Mouse (Mus musculus) hindbrain, embryonic 16.5 days (tissue): ENCODE measurements around the gene Limd1. TPM values are rescaled to one million over a fixed set of nuclear protein-coding genes. Genes with fewer than 3 reads are reported as not detected.

ENCODE experiments used
- ATAC-seq: fragments of 200-750 bp; cut with Nextera tagmentation; 2 replicates; pipeline ENCODE4 v1.8.0; 2017; ENCODE audit warnings: moderate TSS enrichment, moderate library complexity
- H3K27ac ChIP-seq: fragments of 300-500 bp; sonication (generic); 2 replicates; pipeline ENCODE4 v1.5.1; 2014; ENCODE audit warnings: low read depth, mild to moderate bottlenecking, control low read depth, low read length, moderate library complexity
- H3K27me3 ChIP-seq: fragments of 300-500 bp; sonication (generic); replicated peaks from 2 replicates; pipeline ENCODE4 v1.6.1; 2014; ENCODE audit warnings: low read length; ENCODE audit not compliant: control insufficient read depth, insufficient read depth
- H3K36me3 ChIP-seq: fragments of 300-500 bp; sonication (generic); 2 replicates; pipeline ENCODE4 v1.6.1; 2014; ENCODE audit warnings: mild to moderate bottlenecking, low read length, moderate library complexity, mixed read lengths; ENCODE audit not compliant: control insufficient read depth, insufficient read depth
- H3K4me1 ChIP-seq: fragments of 300-500 bp; sonication (generic); 2 replicates; pipeline ENCODE4 v1.6.1; 2014; ENCODE audit warnings: low read depth, low read length; ENCODE audit not compliant: control insufficient read depth, insufficient read depth
- H3K4me2 ChIP-seq: fragments of 300-500 bp; sonication (generic); 2 replicates; pipeline ENCODE4 v1.6.1; 2014; ENCODE audit warnings: mild to moderate bottlenecking, low read length, control low read depth, moderate library complexity
- H3K4me3 ChIP-seq: fragments of 300-500 bp; sonication (generic); 2 replicates; pipeline ENCODE4 v1.5.1; 2014; ENCODE audit warnings: mild to moderate bottlenecking, low read length, control low read depth, moderate library complexity
- H3K9ac ChIP-seq: fragments of 300-500 bp; sonication (generic); 2 replicates; pipeline ENCODE4 v1.6.1; 2014; ENCODE audit warnings: low read depth, mild to moderate bottlenecking, control low read depth, low read length, moderate library complexity
- H3K9me3 ChIP-seq: fragments of 300-500 bp; sonication (generic); 2 replicates; pipeline ENCODE4 v1.6.1; 2014; ENCODE audit warnings: mild to moderate bottlenecking, low read length, moderate library complexity; ENCODE audit not compliant: control insufficient read depth
- WGBS: fragments of 180-500 bp; shearing (Covaris S2); extraction: QIAGEN DNeasy Blood & Tissue Kit; methylation state at CpG from one replicate; pipeline ENCODE4 v1.1.7; 2014; 5-methylcytosine and 5-hydroxymethylcytosine counted together
- polyA plus RNA-seq: library from polyadenylated mRNA; unstranded; fragments of >200 nt; fragmentation: Nextera tagmentation; extraction: Ambion mirVana; gene quantifications from 2 replicates; pipeline ENCODE4 v1.2.1, GENCODE M21; 2015

Limd1 gene
- polyA plus RNA-seq, 1 experiment from 2014 or later: 12.2 TPM

GRCm38 (mm10) chr9:123456634-123457602 lies 21.6 kb upstream of the Limd1 start:
- H3K27me3 ChIP-seq: no peaks in the 10 kb centered on the region
- peaks cover 3% of the 10 kb centered on the region; the same call in 1 of the 2 replicates for H3K36me3 ChIP-seq
- no peak overlapping the region for H3K4me3 ChIP-seq
- no peak overlapping the region for H3K9ac ChIP-seq
- peak overlapping the region; percentile 21; the same call in 1 of the 2 replicates for H3K27ac ChIP-seq
- WGBS: 64% methylated on average over 9 of the region's 9 CpGs
- H3K4me2 ChIP-seq: no peak overlapping the region
- H3K4me1 ChIP-seq: no peaks in the 10 kb centered on the region
- no peak for ATAC-seq
- H3K9me3 ChIP-seq: no peaks in the 10 kb centered on the region

- Histone ChIP-seq H3K9ac (no peak overlapping the region), H3K4me1 (no peaks in the 10 kb centered on the region), H3K4me3 (no peak overlapping the region), H3K27me3 (no peaks in the 10 kb centered on the region), H3K36me3 (peaks cover 3% of the 10 kb centered on the region; the same call in 1 of the 2 replicates), H3K9me3 (no peaks in the 10 kb centered on the region), H3K27ac (peak overlapping the region; percentile 21; the same call in 1 of the 2 replicates), H3K4me2 (no peak overlapping the region)
- ATAC-seq: no peak
- 54% methylated on average over 2 of the region's 2 CpGs for WGBS
Observed at GRCm38 (mm10) chr9:123457603-123458002, 20.9 kb upstream of the Limd1 start.

DNA sequence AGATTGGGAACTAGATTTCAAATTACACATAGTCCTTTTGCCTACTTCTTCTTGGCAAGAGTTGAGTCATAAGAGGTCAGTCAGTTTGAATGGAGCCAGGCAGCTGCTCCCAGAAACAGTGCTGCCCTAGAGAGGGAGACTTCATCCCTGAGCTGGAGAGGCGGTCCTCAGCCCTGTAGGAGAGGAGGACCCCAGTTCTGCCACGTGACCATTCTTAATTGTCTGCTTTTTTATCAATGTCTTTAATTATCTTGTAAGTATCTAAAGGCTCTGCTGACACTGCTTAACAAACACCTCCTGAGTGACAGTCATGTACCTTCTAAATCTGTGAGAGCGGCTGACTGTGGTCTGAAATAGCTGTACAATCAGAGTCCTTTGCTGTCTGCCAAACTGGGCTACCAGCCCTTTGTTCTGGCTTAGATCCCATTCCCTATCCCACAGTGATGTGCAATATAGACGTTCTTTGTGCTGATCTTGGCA lies 11.3 kb upstream of the Limd1 start:
- Histone ChIP-seq H3K9me3 (no peaks in the 10 kb centered on the region), H3K36me3 (no peaks in the 10 kb centered on the region), H3K9ac (no peak overlapping the region), H3K4me3 (no peak overlapping the region), H3K4me1 (no peaks in the 10 kb centered on the region), H3K4me2 (no peak overlapping the region), H3K27me3 (no peaks in the 10 kb centered on the region), H3K27ac (no peak overlapping the region)
- ATAC-seq: peak; percentile 78
- WGBS: 51% methylated on average over 4 of the region's 4 CpGs

- Histone ChIP-seq H3K36me3 (no peaks in the 10 kb centered on the region), H3K27ac (no peak overlapping the region), H3K4me1 (no peaks in the 10 kb centered on the region), H3K4me3 (no peak overlapping the region), H3K27me3 (no peaks in the 10 kb centered on the region), H3K4me2 (no peak overlapping the region), H3K9me3 (no peaks in the 10 kb centered on the region), H3K9ac (no peak overlapping the region)
- WGBS: 79% methylated on average over 5 of the region's 5 CpGs
- no peak for ATAC-seq
Observed at GRCm38 (mm10) chr9:123468406-123469085, 10.0 kb upstream of the Limd1 start.

GRCm38 (mm10) chr9:123469087-123469486 lies 9.4 kb upstream of the Limd1 start:
- ATAC-seq: no peak
- H3K27me3 ChIP-seq: no peaks in the 10 kb centered on the region

GRCm38 (mm10) chr9:123473377-123473776 lies 5.1 kb upstream of the Limd1 start:
- no peak overlapping the region for H3K27ac ChIP-seq
- H3K4me2 ChIP-seq: no peak overlapping the region
- H3K36me3 ChIP-seq: no peaks in the 10 kb centered on the region
- H3K27me3 ChIP-seq: no peaks in the 10 kb centered on the region
- H3K4me3 ChIP-seq: no peak overlapping the region
- no peak for ATAC-seq
- H3K4me1 ChIP-seq: no peaks in the 10 kb centered on the region
- no peak overlapping the region for H3K9ac ChIP-seq
- no peaks in the 10 kb centered on the region for H3K9me3 ChIP-seq

More at GRCm38 (mm10) chr9:123469087-123469486, 9.4 kb upstream of the Limd1 start:
- Histone ChIP-seq H3K27ac (no peak overlapping the region), H3K4me1 (no peaks in the 10 kb centered on the region), H3K36me3 (no peaks in the 10 kb centered on the region), H3K9me3 (no peaks in the 10 kb centered on the region), H3K4me2 (no peak overlapping the region), H3K4me3 (no peak overlapping the region), H3K9ac (no peak overlapping the region)

DNA sequence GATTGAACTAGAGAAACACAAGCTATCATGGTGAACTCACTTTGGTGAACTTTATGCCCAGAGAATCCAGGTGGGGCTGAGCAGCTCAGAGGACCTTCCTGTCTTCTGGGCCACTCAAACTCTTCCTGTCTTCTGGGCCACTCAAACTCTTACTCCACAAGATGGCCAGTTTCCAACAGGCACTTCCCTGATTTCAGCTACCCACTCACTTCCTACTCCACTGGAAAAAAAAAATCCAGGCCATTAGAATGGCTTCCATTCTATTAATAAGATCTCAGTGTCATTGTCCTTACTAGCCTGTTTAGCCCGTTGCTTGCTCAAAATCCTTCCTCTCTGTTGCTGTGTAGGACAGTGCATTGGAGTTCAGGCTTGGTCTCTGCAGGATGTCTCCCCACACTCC lies 2.9 kb upstream of the Limd1 start:
- Histone ChIP-seq H3K9ac (no peak overlapping the region), H3K27me3 (no peaks in the 10 kb centered on the region), H3K4me1 (peaks cover 4% of the 10 kb centered on the region; the same call in 1 of the 2 replicates), H3K4me2 (no peak overlapping the region), H3K36me3 (no peaks in the 10 kb centered on the region), H3K9me3 (no peaks in the 10 kb centered on the region), H3K4me3 (no peak overlapping the region), H3K27ac (no peak overlapping the region)
- ATAC-seq: no peak
- 91% methylated on average over 1 of the region's 1 CpGs for WGBS

DNA sequence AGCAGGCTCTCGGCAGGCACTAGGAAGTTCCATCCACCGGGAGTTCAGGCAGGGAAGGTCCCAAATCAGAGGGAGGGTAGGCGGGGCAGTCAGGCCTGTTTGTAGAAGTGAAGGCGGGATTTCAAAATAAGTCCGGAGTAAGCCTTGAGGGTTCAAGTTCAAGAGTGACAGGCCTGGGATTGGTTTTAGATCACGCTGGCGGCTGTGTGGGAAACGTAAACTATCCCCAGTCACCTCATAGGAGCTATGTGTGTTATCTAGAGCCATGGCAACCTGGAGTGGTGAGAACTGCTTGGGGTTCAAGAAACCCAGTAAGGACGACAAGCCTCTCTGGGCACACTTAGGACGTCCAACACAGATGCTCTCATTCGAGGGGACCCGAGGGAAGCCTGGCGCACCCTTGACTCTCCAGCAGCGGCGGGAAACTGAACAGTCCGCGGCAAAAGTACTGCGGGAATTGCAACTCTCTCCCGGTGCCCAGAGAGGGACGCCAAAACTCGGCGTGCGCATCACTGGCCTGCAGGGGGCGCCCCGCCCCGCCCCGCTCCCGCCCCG lies 398 bp upstream of the Limd1 start:
- Histone ChIP-seq H3K4me3 (peak overlapping the region; percentile 50), H3K27me3 (no peaks in the 10 kb centered on the region), H3K27ac (0 out of 2 replicates have a peak overlapping the region, but pooled peaks have one; percentile 17), H3K9me3 (no peaks in the 10 kb centered on the region), H3K4me2 (peak overlapping the region; percentile 57), H3K9ac (peak overlapping the region; percentile 58), H3K4me1 (peaks cover 6% of the 10 kb centered on the region; the same call in 1 of the 2 replicates), H3K36me3 (no peaks in the 10 kb centered on the region)
- WGBS: under 1% methylated on average over 19 of the region's 29 CpGs
- peak; percentile 79 for ATAC-seq
